8 mouse cellular contexts compared by ENCODE assay signal in the genomic region with DNA sequence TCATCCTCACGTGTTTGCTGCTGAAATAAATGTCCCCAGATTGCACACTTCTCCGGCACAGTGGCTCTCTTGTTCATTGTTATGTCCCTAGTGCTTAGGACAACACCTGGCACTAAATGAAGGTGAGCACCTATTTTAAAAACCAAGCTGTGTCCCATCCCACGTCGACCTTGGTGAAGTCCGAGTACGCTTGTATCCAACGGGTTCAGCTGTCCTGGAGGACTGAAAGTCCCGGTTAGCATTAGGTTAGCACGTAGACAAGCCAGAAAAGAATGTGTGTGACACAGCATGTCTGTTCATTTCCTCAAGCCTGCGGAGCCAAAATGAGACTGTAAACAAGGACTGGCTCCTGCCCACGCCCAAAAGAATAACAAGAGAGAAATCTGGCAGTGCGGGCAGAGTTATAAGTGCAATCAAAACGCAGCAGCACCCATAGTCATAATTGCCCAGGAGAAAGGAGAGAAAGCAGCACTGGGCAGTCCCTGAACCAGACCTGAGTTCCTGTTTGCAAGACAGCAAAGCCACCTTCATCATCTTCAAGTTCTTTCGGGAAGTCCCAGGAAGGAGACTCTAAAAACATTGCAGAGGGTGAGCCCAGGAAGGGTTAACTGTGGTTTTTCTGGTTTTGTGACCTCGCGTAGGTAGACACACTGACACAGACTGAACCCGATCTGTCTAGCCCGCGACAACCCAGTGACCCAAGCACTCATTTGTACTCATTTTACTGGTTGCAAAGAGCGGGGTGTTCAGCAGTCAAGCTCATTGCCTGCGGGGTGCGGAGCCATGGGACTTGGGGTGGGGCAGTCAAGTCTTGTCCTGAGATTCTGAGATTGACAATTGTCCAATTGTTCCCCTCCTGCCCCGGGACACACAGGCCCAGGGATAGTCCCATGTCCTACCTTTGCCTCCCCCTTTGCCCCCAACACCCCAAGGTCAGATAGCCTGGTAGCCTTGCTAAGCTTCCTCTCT. TPM values are rescaled to one million over a fixed set of nuclear protein-coding genes. Genes with fewer than 3 reads are reported as not detected.
DNase-seq lines count a peak whose midpoint lies in the region; ATAC-seq lines count a peak whose summit lies in the region.

TSS of gene Xpnpep1 (minus strand) at position 51 of the 969 bp plus-strand sequence.

- no peak for DNase-seq in thymus, postnatal 0 days (ENCODE audit: low spot score)
- no peak for DNase-seq in thymus, postnatal 10 days (ENCODE audit: low spot score in 2 of 2)
- peak; percentile 50 for DNase-seq in embryonic facial prominence, embryonic 14.5 days (ENCODE audit: low spot score)
- DNase-seq in layer of hippocampus, postnatal 14 days (ENCODE audit: low spot score in 2 of 2) = peak in 1 of 2 experiments; percentile 70
- peak; percentile 76 for DNase-seq in lung, postnatal 25 days (ENCODE audit: low spot score)
- DNase-seq in cerebellum, adult 11 months = no peak

- H3K27ac ChIP-seq in embryonic facial prominence, embryonic 14.5 days (replicated peaks; ENCODE audit: low read depth, low read length) = peak within 1 kb of the TSS; percentile 77
- peak within 1 kb of the TSS; percentile 83 for H3K27ac ChIP-seq in heart, embryonic 14.5 days (replicated peaks in 1 of 2; ENCODE audit: control insufficient read depth in 1 of 2, insufficient read depth in 1 of 2, low read depth in 2 of 2, low read length in 2 of 2)
- H3K27ac ChIP-seq in stomach, embryonic 16.5 days (ENCODE audit: low read length) = peak within 1 kb of the TSS; percentile 87

- H3K4me1 ChIP-seq in embryonic facial prominence, embryonic 14.5 days (ENCODE audit: control insufficient read depth, insufficient read depth, low read length) = peaks cover 24% of the 10 kb centered on the region
- peaks cover 16 to 18% of the 10 kb centered on the region in 2 experiments for H3K4me1 ChIP-seq in heart, embryonic 14.5 days (ENCODE audit: control insufficient read depth in 2 of 2, insufficient read depth in 2 of 2, low read length in 2 of 2)
- H3K4me1 ChIP-seq in stomach, embryonic 16.5 days (ENCODE audit: control insufficient read depth, insufficient read depth, low read length) = peaks cover 14% of the 10 kb centered on the region

- 69% methylated on average over 23 of the region's 23 CpGs for WGBS in embryonic facial prominence, embryonic 14.5 days
- 78% methylated on average over 23 of the region's 23 CpGs for WGBS in heart, embryonic 14.5 days
- 62% methylated on average over 23 of the region's 23 CpGs for WGBS in stomach, embryonic 16.5 days

- H3K9me3 ChIP-seq in embryonic facial prominence, embryonic 14.5 days (ENCODE audit: control insufficient read depth, low read length) = no peaks in the 10 kb centered on the region
- H3K9me3 ChIP-seq in heart, embryonic 14.5 days (ENCODE audit: control insufficient read depth, low read length) = no peaks in the 10 kb centered on the region
- H3K9me3 ChIP-seq in stomach, embryonic 16.5 days (replicated peaks; ENCODE audit: control insufficient read depth, low read length) = no peaks in the 10 kb centered on the region

- peak within 1 kb of the TSS; percentile 46 for H3K9ac ChIP-seq in embryonic facial prominence, embryonic 14.5 days (ENCODE audit: low read depth, low read length)
- 0 out of 2 replicates have a peak within 1 kb of the TSS, but pooled peaks have one; percentile 2 for H3K9ac ChIP-seq in heart, embryonic 14.5 days (ENCODE audit: low read length)
- H3K9ac ChIP-seq in stomach, embryonic 16.5 days (ENCODE audit: low read length) = peak within 1 kb of the TSS; percentile 60; the same call in 1 of the 2 replicates

- H3K4me2 ChIP-seq in embryonic facial prominence, embryonic 14.5 days (ENCODE audit: low read depth, low read length) = peak within 1 kb of the TSS; percentile 79
- peak within 1 kb of the TSS; percentile 66 for H3K4me2 ChIP-seq in heart, embryonic 14.5 days (ENCODE audit: low read length)
- H3K4me2 ChIP-seq in stomach, embryonic 16.5 days (ENCODE audit: low read depth, low read length) = peak within 1 kb of the TSS; percentile 61

- H3K4me3 ChIP-seq in embryonic facial prominence, embryonic 14.5 days (ENCODE audit: low read depth, low read length) = peak within 1 kb of the TSS; percentile 97
- peak within 1 kb of the TSS; percentile 25 to 89; a peak in 3 of 4 replicates for H3K4me3 ChIP-seq in heart, embryonic 14.5 days (ENCODE audit: control insufficient read depth in 1 of 2, insufficient read depth in 1 of 2, low read depth in 1 of 2, low read length in 2 of 2)
- H3K4me3 ChIP-seq in stomach, embryonic 16.5 days (replicated peaks; ENCODE audit: low read length) = peak within 1 kb of the TSS; percentile 37

- ATAC-seq in embryonic facial prominence, embryonic 14.5 days (ENCODE audit: low read depth) = no peak
- no peak for ATAC-seq in heart, embryonic 14.5 days (ENCODE audit: insufficient number of reproducible peaks, insufficient read depth, low FRiP score, low read depth)
- ATAC-seq in stomach, embryonic 16.5 days (ENCODE audit: insufficient read depth, low FRiP score) = no peak

- H3K36me3 ChIP-seq in embryonic facial prominence, embryonic 14.5 days (ENCODE audit: control insufficient read depth, insufficient read depth, low read length) = no peaks in the 10 kb centered on the region
- H3K36me3 ChIP-seq in heart, embryonic 14.5 days (ENCODE audit: control insufficient read depth, insufficient read depth, low read length) = no peaks in the 10 kb centered on the region; the same call in 1 of the 2 replicates
- no peaks in the 10 kb centered on the region for H3K36me3 ChIP-seq in stomach, embryonic 16.5 days (ENCODE audit: control insufficient read depth, insufficient read depth, low read length)

- H3K27me3 ChIP-seq in embryonic facial prominence, embryonic 14.5 days (replicated peaks; ENCODE audit: control insufficient read depth, insufficient read depth, low read length) = no peaks in the 10 kb centered on the region
- no peaks in the 10 kb centered on the region for H3K27me3 ChIP-seq in heart, embryonic 14.5 days (ENCODE audit: control insufficient read depth, insufficient read depth, low read length)
- no peaks in the 10 kb centered on the region for H3K27me3 ChIP-seq in stomach, embryonic 16.5 days (ENCODE audit: control insufficient read depth, insufficient read depth, low read length)

RNA-seq across cellular contexts. Expression of gene Xpnpep1, which starts in this region (rescaled TPM):
- polyA plus RNA-seq in thymus, postnatal 0 days (2015; fragmentation: Nextera tagmentation; extraction: Ambion mirVana) = 79.6 and 81.6 TPM in 2 replicates
- 148 and 169 TPM in 2 replicates for polyA plus RNA-seq in embryonic facial prominence, embryonic 14.5 days (2014; fragmentation: Nextera tagmentation; extraction: Ambion mirVana)
- 151 and 159 TPM in 2 replicates for polyA plus RNA-seq in heart, embryonic 14.5 days (2014; fragmentation: Nextera tagmentation; extraction: Ambion mirVana)
- total RNA-seq in layer of hippocampus, postnatal 14 days (2021) = 100 to 1,000 TPM; 112 to 123 TPM
- 157 and 160 TPM in 2 replicates for polyA plus RNA-seq in stomach, embryonic 16.5 days (2015; fragmentation: Nextera tagmentation; extraction: Ambion mirVana)

Comparison
In these comparisons a context has a peak if more than half of its experiments do, and no peak if none do; other contexts are left out.
1. DNase-seq: peak in embryonic facial prominence, embryonic 14.5 days (single experiment) and lung, postnatal 25 days (single experiment); none in thymus, postnatal 0 days (single experiment), thymus, postnatal 10 days (0 of 2) and cerebellum, adult 11 months (single experiment).
2. H3K4me3 ChIP-seq: peak in every context shown above with its lines; median percentile 97 in embryonic facial prominence, embryonic 14.5 days; 57 in heart, embryonic 14.5 days; 37 in stomach, embryonic 16.5 days.
3. H3K9ac ChIP-seq: peak in every context shown above with its lines; median percentile 60 in stomach, embryonic 16.5 days; 46 in embryonic facial prominence, embryonic 14.5 days; 2 in heart, embryonic 14.5 days.
4. Peak in every context shown above with its lines, with median percentiles within 50 percentile points of each other: H3K27ac ChIP-seq and H3K4me2 ChIP-seq.